Mouse (Mus musculus) kidney, adult 2 months (tissue): Measurements from ENCODE around the gene Wdr63.

Experiments used
- CTCF ChIP-seq: fragments of 200-500 bp; conservative IDR thresholded peaks from 2 replicates; pipeline ENCODE4 v1.5.1; 2011; ENCODE audit warnings: low read depth, mild to moderate bottlenecking, control low read depth, low read length, moderate library complexity, mixed read lengths; ENCODE audit not compliant: insufficient read depth, insufficient read length
- POLR2A ChIP-seq: fragments of 200-500 bp; IDR thresholded peaks from one replicate; pipeline ENCODE4 v1.6.1; 2011; ENCODE audit warnings: low read depth, low read length, control low read depth

DNA sequence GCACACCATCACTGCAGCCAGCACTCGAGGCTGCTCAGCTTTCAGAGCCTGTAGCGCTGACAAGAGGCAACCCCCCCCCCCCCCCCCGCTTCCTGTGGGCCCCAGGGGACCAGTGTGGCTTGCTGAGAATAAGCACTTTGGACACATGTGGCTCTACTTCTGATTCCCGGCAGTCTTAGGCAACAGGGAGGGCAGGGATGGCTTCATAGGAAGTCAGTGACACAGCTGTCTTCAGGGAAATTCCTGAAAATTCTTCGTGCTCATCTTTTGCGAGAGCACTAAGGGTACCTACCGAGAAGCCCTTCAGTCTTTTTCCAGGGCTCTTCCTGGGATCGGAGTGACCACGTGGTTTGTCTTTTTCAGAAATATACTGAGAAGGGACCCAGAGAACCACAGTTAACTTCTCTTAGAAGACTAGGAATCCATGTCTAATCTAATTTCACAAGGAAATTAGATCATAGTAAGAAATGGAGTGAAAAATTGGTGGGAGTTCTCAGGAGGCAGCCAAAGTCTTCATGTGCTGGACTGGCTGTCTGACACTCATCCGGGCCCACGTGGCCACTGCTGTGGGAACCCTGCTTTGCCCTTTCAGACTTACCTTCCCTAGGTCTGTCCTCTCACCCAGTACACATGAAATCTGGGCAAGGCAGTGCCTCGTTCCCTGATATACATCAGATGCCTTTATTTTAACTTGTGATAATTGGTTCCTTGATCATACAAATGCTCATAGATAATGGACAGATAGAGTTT, 46.1 kb upstream of the Wdr63 start:
- TF ChIP-seq CTCF = no peak
- no peak for TF ChIP-seq POLR2A
